Mouse (Mus musculus) layer of hippocampus, adult 9-10 months (tissue): Measurements from ENCODE around the gene Stk25.
A peak's percentile ranks its signal among the peaks of the same experiment; 100 is the strongest.
"Not testable (repeated sequence)": the region's sequence is repeated elsewhere in the genome, so short reads cannot be mapped to it uniquely, and the experiment has no call there.

Experiments
- DNase-seq: peaks from one replicate; pipeline ENCODE4 v3.0.0; 2022; ENCODE audit warnings: low spot score

The Stk25 gene

DNA sequence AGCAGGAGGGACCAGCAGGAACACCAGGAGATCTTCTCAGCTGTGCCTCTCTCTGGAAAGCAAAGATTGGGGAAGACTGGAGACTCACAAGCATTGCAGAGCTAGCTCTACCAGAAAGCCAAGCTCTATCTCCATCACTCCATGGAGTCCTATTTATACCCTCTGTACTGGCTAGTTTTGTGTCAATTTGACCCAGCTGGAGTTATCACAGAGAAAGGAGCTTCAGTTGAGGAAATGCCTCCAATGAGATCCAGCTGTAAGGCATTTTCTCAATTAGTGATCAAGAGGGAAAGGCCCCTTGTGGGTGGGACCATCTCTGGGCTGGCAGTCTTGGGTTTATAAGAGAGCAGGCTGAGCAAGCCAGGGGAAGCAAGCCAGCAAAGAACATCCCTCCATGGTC, at the start of gene Stk25:
Gene Stk25, minus strand, starts transcription at position 101 of the 400 bp plus-strand sequence.
- not testable (repeated sequence) for DNase-seq

DNA sequence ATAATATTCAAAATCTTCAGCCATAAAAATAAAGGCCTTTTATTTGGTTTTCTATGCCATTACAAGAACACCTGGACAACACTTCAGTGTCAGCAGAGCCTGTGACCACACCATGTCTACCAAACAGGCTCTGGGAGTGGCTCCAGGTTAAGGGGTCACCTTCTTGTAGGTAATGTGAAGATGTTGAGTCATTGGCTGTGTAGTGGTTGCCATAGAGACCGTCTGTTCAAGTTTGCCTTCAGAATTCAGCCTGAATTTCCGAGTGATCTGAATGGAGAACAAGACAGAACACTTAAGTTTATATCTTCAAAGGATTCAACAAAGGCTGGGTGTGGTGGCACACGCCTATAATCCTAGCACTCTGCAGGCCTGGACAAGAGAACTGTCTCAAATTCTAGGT, 46.9 kb upstream of the Stk25 start:
- no peak for DNase-seq

DNA sequence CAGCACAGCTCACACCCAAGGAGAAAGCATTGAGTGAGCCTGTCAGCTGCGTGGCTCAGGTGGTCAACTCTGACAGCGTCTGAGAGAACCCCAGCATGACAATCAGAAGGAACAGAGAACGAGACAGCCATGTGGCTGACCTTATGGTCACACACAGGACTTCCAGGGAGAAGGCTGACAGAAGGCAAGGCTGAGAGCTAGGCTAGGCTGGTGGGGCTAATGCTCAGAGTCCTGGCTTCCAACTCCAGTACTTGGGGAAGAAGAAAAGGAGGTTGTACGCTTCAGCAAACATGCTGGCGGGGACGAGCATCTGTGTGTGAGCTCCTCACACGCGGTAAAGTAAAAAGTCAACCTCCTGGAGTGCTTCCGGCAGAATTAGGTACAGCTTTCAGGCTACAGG, 45.9 kb upstream of the Stk25 start:
- no peak for DNase-seq

DNA sequence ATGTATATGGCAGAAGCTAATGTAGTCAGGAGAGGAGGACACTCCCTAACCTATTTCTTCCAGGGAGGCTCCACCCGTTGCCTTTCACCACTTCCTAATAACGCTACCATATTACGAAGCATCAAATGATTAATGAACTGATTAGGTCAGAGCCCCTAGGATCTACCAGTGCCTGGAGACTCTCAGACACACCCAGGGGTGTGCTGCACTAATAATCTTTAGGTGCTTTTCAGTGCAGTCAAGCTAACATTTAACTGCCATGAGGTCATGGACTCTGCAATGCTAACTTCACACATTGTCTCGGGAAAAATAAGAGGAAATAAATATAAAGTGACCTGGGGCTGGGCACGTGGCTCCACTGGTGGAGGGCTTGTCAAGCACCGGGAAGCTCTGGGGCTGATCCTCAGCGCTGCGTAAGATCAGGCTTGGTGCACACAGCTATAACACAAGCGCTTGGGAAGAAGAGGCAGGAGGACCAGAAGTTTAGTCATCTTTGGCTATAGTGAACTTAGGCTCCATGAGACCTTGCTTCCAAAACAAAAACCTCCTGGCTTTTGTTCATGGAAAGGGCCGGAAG, 45.1 kb upstream of the Stk25 start:
- no peak for DNase-seq

DNA sequence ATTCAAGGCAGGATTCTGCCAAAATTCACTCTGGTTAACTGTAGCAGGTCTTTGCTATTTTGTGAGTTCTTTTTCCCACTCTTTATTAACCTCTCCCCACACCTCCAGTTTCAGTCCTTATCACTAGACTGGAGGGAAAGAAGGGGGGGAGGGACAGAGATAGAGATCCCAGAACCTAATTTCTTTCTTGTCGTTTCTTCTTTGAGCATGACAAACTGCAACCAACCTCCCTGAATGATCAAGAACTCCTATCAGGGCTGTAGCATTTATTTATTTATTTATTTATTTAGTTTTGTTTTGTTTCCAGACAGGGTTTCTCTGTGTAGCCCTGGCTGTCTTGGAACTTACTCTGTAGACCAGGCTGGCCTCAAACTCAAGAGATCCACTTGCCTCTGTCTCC, 43.6 kb upstream of the Stk25 start:
- DNase-seq: no peak

DNA sequence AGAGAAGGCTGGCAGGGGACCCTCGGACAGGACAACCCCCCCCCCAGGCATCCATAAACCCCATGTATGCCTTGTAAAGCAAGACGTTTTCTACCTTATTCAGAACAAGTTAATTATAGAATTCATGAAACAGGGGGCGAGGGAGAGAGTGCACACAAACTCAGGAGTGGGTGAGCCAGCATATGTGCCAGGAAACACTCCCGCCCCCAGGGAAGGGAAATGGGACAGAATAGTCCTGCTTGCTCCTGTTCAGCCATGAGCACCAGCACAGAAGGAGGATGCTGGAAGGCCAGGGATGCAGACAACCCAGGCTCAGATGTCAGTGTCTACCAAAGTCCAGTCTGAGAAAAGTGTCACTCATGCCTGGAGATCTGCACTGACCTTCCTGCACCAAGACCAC, 40.7 kb upstream of the Stk25 start:
- no peak for DNase-seq

DNA sequence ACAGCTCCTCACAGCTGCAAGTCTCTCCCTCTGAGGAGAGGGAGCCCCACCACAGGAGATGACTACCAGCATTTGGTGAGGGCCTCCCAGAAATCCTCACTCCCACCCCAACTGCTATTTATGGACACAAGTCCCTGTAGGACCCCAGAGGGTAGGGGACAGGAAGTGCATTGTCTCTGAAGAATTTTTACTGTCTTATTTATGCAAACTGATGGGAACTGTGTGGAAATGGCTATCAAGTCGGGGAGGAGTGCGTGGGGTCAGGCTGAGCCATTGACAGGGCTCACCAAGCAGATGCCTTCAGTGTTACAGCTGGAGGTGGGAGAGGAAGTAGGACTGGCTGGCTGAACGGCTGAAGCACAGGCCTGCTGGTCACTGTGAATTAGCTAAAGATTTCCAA, 38.9 kb upstream of the Stk25 start:
- DNase-seq: no peak

DNA sequence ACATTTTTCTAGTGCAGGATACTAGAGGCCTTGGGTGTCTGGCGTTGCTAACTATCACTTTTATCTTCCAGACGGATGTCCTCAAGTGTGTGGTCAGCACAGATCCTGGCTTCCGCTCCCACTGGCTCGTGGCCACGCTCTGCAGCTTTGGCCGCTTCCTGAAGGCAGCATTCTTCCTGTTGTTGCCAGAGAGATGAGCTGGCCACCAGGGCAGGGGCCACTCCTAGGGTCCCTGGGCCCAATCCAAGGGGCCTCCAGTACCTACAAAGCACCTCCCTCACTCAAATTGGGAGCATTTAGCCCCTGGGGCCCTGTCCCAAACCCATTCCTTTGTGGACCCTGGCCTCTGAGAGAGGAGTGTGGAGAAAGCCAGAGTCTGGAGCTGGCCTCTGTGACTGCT, 36.5 kb upstream of the Stk25 start:
- no peak for DNase-seq

DNA sequence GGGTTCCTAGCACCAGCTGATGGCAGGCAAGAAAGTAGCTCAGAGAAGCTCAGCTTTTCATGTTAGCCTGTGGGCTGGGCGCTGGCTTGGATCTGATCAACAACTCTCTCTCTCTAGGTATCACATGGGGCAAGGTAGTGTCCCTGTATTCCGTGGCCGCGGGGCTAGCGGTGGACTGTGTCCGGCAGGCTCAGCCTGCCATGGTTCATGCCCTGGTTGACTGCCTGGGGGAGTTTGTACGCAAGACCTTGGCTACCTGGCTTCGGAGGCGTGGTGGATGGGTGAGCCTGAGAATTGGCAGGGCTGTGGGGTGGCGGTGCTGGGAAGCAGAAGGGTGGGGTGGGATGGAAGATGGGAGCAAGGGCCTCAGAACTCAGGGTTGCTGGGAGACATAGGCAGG, 35.5 kb upstream of the Stk25 start:
- no peak for DNase-seq

DNA sequence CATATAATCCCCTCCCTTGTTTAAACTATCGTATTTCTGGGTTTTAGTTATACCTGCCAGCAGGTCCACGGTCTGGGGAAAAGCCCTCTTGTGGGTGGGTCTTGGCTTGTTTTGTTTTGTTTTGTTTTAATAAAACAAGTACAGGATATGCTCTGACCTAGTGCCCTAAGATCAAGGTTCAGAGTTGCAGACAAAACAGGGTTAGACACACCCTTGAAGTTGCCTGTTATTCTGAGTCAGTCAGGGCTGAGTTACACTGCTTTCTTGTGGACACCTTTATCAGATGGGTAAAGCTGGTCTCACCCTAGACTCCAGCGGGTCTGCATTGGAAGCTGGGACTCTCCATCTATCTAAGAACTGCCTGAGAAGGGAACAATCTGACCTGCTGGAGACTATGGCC, 35.0 kb upstream of the Stk25 start:
- DNase-seq: no peak

DNA sequence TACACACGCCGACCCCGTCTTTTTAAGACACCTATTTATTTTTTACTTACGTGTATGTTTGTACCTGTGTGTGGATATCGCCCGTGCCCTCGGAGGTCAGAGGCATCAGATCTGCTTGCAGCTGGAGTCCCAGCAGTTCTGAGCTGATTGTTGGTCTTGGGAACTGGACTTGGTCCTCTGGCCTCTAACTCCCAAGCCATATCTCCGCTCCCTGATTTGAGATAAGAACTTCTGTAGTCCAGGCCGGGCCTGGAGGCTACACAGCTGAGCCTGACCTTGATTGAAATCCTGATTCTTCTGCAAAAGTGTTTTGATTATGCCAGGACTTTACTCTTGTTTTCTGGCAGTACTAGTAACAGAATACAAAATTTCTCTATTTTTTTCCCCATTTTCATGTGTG, 34.3 kb upstream of the Stk25 start:
- DNase-seq: no peak

DNA sequence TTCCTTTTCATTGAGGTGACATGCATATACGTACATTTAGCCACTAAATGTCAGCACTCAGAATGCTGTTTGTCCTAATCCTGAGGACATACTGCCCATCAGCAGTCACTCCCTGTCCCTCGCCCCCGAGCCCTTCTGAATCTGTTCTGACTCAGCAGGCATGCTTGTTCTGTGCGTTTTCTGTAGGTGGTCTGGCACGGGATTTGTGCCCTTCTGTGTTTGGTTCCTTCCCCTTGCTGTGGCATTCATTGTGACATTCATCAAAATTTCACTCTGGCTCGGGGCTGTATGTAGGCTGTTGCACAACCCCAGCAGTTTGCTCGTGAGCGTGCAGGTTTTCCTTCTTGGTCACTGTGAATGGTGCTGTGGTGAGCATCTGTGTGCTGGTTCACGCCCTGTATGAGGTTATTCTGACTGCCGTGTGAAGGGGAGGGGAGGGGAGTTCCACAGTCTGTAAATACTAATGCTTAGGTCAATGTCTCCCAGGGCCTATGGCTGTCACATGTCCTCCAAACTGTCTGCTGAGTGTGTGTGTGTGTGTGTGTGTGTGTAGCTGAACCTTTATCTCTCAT, 33.4 kb upstream of the Stk25 start:
- no peak for DNase-seq

DNA sequence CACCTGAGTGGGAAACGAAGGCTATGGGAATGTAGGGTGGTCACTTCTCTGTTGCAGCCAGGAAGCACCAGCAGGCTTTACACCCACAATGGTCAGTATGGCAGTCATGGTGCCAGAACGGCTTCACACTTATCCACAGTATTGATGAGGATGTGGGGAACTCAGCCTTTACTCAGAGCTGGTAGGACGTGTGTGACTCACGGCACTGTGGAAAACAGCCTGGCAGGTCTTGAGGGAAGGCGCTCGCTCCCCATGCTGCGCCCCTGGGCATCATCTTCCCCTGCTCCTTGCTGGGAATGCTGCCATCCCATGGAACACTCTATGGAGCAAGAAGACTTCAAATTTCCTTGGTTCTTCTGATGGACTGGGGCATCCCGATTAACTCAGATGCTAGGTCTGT, 32.6 kb upstream of the Stk25 start:
- DNase-seq: no peak

DNA sequence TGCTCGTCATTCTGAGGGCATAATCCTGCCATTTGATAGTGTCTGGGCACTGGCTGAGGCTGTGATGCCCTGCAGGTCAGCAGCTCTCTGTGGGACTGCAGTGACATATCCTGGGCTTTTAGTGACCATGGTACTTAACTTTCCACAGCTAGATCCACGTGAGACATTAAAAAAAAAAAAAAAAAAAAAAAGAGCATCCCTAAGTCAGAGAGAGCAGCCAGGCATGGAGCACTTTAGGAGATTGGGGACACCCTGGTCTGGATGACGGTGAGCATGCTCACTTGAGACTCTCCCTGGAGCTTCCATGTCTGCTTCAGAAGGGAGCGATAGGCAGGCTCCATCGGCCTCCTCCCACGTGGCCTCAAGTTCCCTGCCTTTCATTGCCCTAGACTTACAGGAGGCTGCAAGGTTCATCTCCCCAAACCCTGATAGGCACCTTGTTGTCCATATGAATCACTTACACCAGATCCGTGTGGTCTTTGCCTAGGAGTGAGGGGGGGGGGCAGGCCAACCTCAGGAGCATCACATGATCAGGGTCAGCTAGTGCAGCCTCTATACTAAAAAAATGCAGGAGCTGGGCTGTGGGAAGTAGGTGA, 31.5 kb upstream of the Stk25 start:
- no peak for DNase-seq

DNA sequence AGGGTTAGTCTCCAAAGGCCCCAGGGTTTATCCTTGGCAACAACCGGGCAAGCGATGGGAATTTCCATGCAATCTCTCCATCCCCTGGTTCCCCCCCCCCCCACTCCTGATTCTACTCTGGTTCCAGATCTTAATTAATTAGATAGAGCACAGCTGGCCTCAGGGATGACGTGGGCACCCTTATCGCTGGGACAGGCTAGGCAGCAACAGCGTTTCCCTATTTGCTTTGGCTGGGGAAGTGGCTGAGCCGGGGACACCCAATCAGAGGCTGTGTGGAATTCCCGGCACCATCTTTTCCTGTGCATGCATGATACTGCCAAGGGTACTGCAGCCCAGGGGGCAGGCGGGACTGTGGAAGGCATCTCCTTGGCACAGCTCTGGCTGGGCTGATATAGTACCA, 29.7 kb upstream of the Stk25 start:
- no peak for DNase-seq

DNA sequence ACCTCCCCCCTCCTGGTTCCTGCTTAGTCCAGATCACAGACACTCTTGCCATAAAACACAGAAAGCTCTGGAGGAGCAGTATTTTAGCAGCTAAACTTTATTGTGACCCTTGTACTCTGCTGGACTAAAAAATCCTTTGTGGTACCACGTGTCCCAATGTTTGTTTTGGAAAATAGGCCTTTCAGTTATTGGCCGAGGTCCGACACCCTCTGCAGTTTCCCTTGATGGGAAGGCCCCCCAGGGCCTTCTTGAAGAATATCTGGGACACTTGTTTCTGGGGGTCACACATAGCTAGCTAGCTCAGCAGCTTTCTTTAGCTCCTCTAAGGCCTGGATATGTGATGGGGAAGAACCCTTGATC, 28.5 kb upstream of the Stk25 start:
- DNase-seq: no peak

DNA sequence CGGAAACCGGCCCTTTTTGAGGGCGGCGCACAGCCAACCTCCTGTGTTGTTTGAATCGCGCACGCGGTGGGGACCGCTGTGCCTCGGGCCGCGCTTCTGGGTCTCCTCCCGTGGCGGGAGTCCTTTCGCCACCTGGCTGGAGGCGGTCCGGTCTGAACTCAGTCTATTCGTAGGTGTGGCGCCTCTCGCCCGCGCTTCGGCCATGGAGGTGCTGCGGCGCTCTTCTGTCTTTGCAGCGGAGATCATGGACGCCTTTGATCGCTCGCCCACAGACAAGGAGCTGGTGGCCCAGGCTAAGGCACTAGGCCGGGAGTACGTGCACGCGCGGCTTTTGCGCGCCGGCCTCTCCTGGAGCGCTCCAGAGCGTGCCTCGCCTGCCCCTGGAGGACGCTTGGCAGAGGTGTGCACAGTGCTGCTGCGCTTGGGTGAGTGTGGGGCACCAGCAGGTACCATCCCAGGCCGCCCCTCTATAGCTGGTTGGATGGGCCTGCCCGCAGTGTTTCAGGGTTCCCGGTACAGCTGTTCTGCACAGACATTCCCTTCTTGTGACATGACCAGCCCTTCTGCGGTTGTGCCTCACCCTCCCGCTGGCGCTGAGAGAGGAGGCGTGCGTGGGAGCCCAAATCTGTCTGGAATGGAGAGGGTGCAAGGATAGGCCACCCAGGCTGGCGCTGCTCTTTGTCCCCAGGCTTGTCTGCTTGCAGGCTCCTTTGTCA, 27.9 kb upstream of the Stk25 start:
- peak; percentile 12 for DNase-seq

DNA sequence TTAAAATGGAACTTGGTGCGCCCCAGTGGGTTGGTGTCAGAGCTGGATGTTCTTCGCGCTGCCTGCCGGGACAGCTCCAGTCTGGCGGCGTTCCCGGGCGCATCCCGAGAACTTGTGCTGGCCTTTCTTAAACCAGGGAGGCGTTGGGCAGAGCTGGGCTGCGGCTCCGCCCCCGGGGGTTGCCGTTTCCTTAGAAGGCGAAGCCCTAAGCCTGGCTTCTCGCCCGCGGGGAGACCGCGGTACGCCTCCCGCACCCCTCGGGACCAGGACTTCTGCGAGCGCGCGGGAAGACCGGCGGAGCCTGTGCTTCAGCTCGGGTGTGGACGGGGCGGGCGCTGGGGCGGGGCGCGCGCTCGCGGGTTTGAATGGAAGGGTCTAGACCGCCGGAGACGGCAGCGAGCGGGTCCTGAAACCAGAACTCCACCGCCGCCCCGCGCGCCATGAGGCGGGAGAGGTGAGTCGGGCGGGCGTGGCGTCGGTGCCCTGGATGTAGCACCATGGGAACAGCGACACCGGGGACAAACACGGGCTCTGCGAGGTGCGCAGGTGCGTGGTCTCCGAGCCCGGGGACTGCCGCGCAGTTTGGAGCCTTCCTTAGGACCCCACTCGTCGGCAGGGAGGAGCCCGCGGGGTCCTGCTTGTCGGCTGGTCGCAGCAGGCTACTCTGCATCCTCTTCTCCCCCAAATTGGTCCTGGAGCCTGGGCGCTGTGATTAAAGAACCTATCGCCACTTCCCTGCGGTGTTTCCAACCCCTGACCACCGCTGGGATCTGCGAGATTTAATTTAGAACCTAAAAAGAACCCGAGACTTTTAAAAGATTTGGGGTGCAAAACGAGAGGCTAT, 27.2 kb upstream of the Stk25 start, which contains the start of gene Bok:
Gene Bok, plus strand, starts transcription at position 260 of the 844 bp plus-strand sequence.
- DNase-seq: no peak

DNA sequence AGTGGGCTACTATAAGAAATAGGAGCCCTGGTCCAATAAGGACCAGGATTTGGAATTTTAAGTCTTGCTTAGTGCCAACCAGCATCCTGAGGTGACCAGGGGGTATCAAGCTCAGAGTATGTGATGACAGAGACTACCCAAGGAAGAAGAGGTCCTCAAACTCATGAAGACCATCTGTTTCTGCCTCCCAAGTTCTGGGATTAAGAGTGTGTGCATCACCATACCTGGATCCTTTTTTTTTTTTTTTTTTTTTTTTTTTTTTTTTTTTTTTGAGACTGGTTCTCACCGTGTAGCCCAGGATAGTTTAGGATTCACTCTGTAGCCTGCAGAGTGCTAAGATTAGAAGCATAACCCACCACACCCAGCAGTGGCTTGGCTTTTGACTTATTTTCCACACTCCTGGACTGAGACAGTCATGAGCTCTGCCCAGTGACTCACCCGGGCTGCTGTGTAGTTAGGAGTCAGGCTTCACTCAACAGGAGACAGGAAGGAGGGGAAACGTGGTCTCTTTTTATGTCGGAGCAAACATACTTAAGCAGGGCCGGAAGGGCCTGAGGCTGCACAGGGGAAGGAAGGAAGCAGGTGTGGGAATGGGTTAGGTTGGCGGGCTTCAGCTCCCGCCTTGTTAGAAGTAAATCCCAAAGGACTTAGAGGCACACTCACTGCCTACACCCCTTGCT, 21.6 kb upstream of the Stk25 start:
- DNase-seq: no peak

DNA sequence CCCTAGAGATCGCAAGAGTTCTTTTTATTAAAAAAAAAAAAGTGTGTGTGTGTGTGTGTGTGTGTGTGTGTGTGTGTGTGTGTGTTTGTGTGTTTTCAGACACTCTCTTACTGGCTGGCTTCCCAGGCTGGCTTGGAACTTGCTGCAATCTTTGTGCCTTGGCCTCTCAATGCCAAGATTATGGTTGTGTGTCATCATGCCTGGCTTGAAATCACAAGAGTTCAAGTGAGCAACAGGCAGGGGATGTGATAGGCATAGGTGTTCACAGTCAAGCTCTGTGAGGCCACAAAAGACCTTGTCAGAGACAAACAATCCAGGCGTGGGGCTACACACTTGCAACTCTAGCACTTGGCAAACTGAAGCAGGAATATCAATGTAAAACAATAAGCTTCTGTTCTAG, 19.9 kb upstream of the Stk25 start:
- DNase-seq: no peak

DNA sequence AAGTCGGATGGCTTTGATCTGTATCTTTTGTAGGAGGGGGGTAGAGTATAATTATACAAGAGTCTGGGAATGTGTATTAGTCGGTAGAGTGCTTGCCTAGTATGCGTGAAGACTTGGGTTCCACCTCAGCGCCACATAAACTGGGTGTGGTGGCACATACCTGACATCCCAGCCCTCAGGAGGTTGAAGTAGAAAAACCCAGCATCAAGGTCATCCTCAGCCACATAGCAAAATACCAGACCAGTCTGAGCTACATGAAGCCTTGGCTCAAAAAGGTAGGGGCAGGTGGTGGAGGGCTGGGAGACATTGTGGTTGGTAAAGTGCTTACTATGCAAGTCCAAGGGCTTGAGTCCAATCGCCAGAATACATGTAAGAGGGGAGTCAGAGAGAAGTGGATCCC, 14.2 kb upstream of the Stk25 start:
- no peak for DNase-seq

DNA sequence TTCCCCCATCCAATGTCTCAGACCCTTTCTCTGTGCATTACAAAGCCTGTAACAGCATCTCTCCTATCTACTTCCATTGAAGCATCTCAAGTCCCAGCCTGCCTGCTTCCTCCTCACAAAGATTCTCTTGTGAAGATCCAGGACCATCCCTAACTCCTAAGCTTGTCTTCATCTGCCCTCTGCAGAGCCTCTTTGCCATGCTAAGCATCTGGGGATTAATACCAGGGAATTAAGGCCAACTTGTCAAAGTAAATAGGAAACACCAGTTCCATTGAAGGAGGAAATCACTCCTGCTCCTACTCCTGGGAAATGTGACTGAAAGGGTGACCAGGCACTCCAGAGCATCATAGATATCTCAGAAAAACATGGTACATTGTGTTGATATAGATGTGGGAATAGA, 11.5 kb upstream of the Stk25 start:
- no peak for DNase-seq
